Mouse (Mus musculus) heart, adult 2 months (tissue): ENCODE measurements at regions not wholly inside any gene's neighbourhood (a gene's known extent, or its start where the extent isn't known, plus 50 kb on each side); places are given as distances from the start of the nearest gene placed in this dataset.

Experiments
- CTCF ChIP-seq: fragments of 200-600 bp; IDR thresholded peaks from 2 replicates; pipeline ENCODE4 v1.8.1; 2022; ENCODE audit warnings: antibody characterized with exemption, mild to moderate bottlenecking, moderate library complexity
- POLR2A ChIP-seq: fragments of 200-500 bp; IDR thresholded peaks from 2 replicates; pipeline ENCODE4 v1.6.1; 2011; ENCODE audit warnings: mild to moderate bottlenecking, low read depth, low read length, control low read depth; ENCODE audit not compliant: insufficient read depth

GRCm38 (mm10) chr5:148701001-148701400, 148.4 kb upstream of the Ubl3 start:
- TF ChIP-seq POLR2A (no peak), CTCF (peak; percentile 25; the same call in 1 of the 2 replicates)
